In genomic region chr2:8676546-8676945, GRCm38 (mm10) we compare ENCODE assay signal across 8 mouse cellular contexts.
A peak's percentile ranks its signal among the peaks of the same experiment; 100 is the strongest.
DNase-seq lines count a peak whose midpoint lies in the region; ATAC-seq and TF ChIP-seq lines count a peak whose summit lies in the region.

No protein-coding gene starts in this region.

- peak; percentile 26 for DNase-seq in heart, postnatal 4 days
- DNase-seq in thymus, adult 2 months = peak; percentile 18
- no peak for DNase-seq in thymus, adult 18-20 months
- peak; percentile 46 for DNase-seq in embryo, embryonic 10 days (ENCODE audit: low spot score)
- DNase-seq in liver, embryonic 14.5 days (ENCODE audit: low read depth in 3 of 3, low spot score in 3 of 3) = no peak
- peak; percentile 57 for DNase-seq in urinary bladder, postnatal 25 days (ENCODE audit: low spot score)
- no peak for DNase-seq in gastrocnemius, postnatal 14 days

- no peaks in the 10 kb centered on the region for H3K4me1 ChIP-seq in heart, embryonic 11.5 days (ENCODE audit: control insufficient read depth, insufficient read depth, low read length)
- H3K4me1 ChIP-seq in thymus, adult 2 months (replicated peaks; ENCODE audit: control insufficient read depth, insufficient read depth, low read length) = no peaks in the 10 kb centered on the region
- H3K4me1 ChIP-seq in liver, embryonic 14.5 days (replicated peaks; ENCODE audit: control insufficient read depth in 2 of 2, insufficient read depth in 2 of 2, low read length in 1 of 2) = no peaks in the 10 kb centered on the region

- intact Hi-C loops in gastrocnemius, postnatal 14 days (cut with DNase I; ENCODE audit: low total_unique reads) = no loop called here

- no peak for TF ChIP-seq CTCF in thymus, adult 2 months (IDR thresholded peaks at IDR 0.05; ENCODE audit: borderline replicate concordance, control insufficient read depth, extremely low read depth, insufficient read depth, low read length, poor library complexity)
- peak; percentile 57 for TF ChIP-seq CTCF in liver, embryonic 14.5 days (IDR thresholded peaks at IDR 0.05; ENCODE audit: low read depth)

- H3K27me3 ChIP-seq in heart, embryonic 11.5 days (ENCODE audit: control insufficient read depth, insufficient read depth, low read length) = no peaks in the 10 kb centered on the region
- H3K27me3 ChIP-seq in thymus, adult 2 months (ENCODE audit: control insufficient read depth, insufficient read depth, low read length) = no peaks in the 10 kb centered on the region
- H3K27me3 ChIP-seq in liver, embryonic 14.5 days (ENCODE audit: control insufficient read depth, insufficient read depth, low read length) = no peaks in the 10 kb centered on the region

- H3K9me3 ChIP-seq in heart, embryonic 11.5 days (replicated peaks; ENCODE audit: control insufficient read depth, low read length) = no peaks in the 10 kb centered on the region
- no peaks in the 10 kb centered on the region for H3K9me3 ChIP-seq in liver, embryonic 14.5 days (ENCODE audit: control insufficient read depth, low read length)

- no peak for TF ChIP-seq POLR2A in thymus, adult 2 months (IDR thresholded peaks at IDR 0.05; ENCODE audit: control insufficient read depth, extremely low read depth, insufficient read depth, low read length, poor library complexity)

- TF ChIP-seq EP300 in liver, embryonic 14.5 days (IDR thresholded peaks at IDR 0.05; ENCODE audit: low read depth) = no peak

- H3K27ac ChIP-seq in heart, embryonic 11.5 days (ENCODE audit: low read depth, low read length) = no peak overlapping the region
- H3K27ac ChIP-seq in thymus, adult 2 months (ENCODE audit: control insufficient read depth, insufficient read depth, low read length) = no peak overlapping the region
- H3K27ac ChIP-seq in liver, embryonic 14.5 days = no peak overlapping the region

- no peak overlapping the region for H3K9ac ChIP-seq in heart, embryonic 11.5 days (ENCODE audit: low read depth, low read length)
- no peak overlapping the region for H3K9ac ChIP-seq in liver, embryonic 14.5 days (replicated peaks)

- no peaks in the 10 kb centered on the region for H3K36me3 ChIP-seq in heart, embryonic 11.5 days (ENCODE audit: control insufficient read depth, insufficient read depth, low read length)
- H3K36me3 ChIP-seq in thymus, adult 2 months (ENCODE audit: control insufficient read depth, insufficient read depth, low read length) = no peaks in the 10 kb centered on the region
- no peaks in the 10 kb centered on the region for H3K36me3 ChIP-seq in liver, embryonic 14.5 days (replicated peaks; ENCODE audit: control insufficient read depth, insufficient read depth, low read depth)

- H3K4me3 ChIP-seq in heart, embryonic 11.5 days (ENCODE audit: low read depth, low read length) = no peak overlapping the region
- H3K4me3 ChIP-seq in thymus, adult 2 months (ENCODE audit: control insufficient read depth, insufficient read depth, low read length) = no peak overlapping the region
- no peak overlapping the region for H3K4me3 ChIP-seq in liver, embryonic 14.5 days (ENCODE audit: insufficient read depth in 1 of 2, low read depth in 2 of 2, low read length in 2 of 2)

- no peak overlapping the region for H3K4me2 ChIP-seq in heart, embryonic 11.5 days
- H3K4me2 ChIP-seq in liver, embryonic 14.5 days (ENCODE audit: low read depth) = no peak overlapping the region

- WGBS in heart, embryonic 11.5 days (ENCODE audit: insufficient replicate concordance) = 11% methylated on average over 4 of the region's 4 CpGs
- WGBS in thymus, adult 2 months = 13% methylated on average over 4 of the region's 4 CpGs
- WGBS in liver, embryonic 14.5 days (ENCODE audit: insufficient replicate concordance) = 8% methylated on average over 4 of the region's 4 CpGs

- no peak for ATAC-seq in heart, embryonic 11.5 days (replicated peaks; ENCODE audit: insufficient number of reproducible peaks, low FRiP score, low TSS enrichment)
- no peak for ATAC-seq in liver, embryonic 14.5 days (ENCODE audit: insufficient read depth)

Comparison
In these comparisons a context has a peak if more than half of its experiments do, and no peak if none do; other contexts are left out.
1. DNase-seq: peak in heart, postnatal 4 days (single experiment), thymus, adult 2 months (single experiment), embryo, embryonic 10 days (single experiment) and urinary bladder, postnatal 25 days (single experiment); none in thymus, adult 18-20 months (0 of 2), liver, embryonic 14.5 days (0 of 3) and gastrocnemius, postnatal 14 days (single experiment).